Mouse (Mus musculus): ENCODE data around the gene Slco3a1. TPM values are rescaled to one million over a fixed set of nuclear protein-coding genes. Genes with fewer than 3 reads are reported as not detected.
"Not testable (repeated sequence)": the region's sequence is repeated elsewhere in the genome, so short reads cannot be mapped to it uniquely, and the experiment has no call there.

The Slco3a1 gene
- total RNA-seq, 4 experiments from 2014 or later = 47.2 to 64.9 (median 57.2) TPM

DNA sequence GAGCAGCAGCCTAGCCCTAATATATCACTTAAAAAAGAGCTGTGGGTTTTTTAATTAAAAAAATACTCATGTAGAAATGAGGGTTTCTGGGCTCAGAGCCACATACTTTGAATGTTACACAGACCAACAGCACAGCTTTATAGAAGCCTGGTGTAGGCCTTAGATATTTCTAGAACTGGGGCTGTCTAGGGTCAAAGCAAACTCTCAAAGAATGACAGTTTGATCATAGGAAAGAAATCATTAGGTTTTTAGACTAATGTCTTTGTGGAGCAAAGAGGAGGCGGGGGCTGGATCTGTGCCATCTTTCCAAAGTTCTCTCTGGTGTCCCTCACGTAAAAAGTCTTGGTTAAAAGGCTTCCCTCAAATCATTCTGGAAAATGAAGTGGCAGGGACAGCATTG, 121.6 kb downstream of the Slco3a1 start:
- no peak for DNase-seq (ENCODE audit: low spot score in 2 of 2)

DNA sequence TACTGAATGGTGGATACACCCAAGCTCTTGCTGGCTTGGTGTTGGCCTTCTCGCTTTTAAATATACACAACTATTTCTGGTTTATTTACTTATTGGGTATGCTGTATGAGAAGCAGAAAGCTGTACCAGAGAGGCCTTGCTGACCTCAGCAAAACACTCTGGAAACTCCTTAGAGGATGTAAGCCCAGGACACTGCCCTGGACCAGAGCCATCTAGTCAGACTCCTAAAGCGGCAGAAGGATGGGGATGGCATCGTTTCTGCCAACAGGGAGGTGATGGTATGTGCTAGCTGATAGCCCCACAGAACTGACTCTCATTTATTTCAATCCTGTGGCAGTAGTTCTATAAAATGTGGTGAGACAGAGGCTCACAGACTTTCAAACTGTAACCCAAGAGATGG, 125.3 kb downstream of the Slco3a1 start:
- DNase-seq (ENCODE audit: low spot score in 2 of 2) = no peak

DNA sequence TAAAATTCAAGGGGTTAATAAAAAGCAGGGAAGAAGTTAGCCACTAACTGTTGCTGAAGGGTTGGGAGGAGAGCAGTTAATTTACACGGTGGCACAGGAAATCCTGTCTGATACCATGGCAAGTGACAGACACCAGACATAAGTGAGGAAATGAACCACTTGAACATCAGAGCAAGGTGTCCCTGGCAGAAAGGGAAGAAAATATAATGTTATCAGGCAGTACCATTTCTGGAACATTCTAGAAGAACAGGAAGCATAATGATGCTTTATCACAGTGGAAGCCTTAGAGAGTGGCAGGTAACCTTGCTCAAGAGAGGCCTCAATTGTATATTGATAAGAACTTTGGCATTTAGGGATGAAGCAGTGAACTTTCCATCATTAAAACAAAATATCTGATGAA, 127.4 kb downstream of the Slco3a1 start:
- DNase-seq (ENCODE audit: low spot score in 2 of 2) = no peak

DNA sequence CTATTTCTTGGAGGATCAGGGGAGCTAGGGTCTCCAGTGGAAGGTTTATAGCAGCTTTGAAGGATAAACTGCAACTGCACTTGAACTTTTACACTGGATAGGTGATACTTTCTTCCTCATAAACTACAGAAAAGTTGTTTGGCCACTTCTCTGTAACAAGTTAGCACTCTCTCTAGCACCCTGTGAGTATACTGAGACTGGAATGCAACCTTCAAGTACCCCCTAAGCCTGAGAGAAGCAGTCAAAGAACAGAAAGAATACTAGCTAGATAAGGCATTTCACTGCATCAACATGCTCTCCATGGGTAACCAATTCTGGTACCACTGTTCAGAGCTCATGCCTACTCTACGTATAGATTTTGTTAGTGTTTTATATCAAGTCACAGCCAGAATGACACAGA, 128.6 kb downstream of the Slco3a1 start:
- no peak for DNase-seq (ENCODE audit: low spot score in 2 of 2)

DNA sequence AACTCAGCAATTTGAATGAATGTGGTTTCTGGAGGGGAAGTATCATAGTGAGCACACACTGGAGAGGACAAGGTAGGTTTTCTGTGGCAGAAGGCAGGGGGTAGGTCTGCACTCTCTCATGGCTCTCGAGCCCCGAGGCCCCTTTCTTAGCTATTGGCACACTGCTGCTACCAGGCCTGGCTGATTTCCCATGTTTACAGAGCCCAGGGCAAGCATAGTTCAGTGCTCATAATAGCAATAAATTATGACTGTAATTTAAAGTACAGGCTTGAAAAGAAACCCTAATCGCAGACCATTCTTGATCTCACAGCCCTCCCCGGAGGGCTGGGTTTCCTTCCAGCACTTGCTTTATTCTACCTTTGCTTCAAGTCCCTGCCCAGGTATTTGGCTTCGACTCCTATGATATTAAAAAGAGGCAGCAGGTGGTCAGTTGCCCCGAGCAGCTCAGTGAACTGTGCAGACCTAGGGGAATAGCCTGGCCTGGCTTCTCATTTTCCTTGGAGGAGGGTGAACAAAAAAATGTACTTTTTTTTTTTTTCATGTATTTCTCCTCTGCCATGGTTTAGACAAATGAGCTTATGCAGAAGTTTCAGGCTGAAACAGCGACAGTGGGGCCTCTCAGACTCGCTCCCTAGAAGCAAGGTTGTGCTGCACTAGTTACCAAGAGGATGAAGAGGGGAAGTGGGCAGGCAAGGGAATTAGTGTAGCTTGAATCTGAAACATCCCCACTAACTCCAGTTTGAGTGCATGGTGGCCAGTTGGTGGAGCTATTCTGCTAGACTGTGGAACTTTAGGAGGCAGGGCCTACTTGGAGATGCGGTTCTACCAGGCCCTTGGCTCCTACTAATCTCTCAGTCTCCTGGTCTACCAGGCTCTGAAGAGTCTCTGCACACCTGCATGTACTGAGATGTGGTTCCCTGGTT, 130.4 kb downstream of the Slco3a1 start:
- DNase-seq (ENCODE audit: low spot score in 2 of 2) = no peak

DNA sequence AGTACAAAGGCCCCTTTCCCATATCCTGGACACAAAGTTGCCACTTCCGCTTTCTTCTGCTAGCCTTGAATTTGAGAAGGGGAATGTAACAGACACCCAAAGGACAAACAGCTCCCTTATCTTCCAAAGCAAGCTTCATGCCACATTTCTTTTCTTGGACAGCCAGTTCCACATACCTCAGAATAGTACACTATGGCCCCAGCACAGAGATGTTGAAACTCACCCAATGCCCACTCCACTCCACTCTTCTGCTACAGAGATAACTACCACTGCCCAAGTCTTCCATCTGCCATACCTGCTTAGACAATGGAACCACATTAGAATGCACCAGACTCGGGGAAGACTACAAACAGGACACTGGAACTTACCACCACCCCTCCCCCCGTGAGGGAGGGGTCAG, 131.3 kb downstream of the Slco3a1 start:
- DNase-seq (ENCODE audit: low spot score in 2 of 2) = no peak

DNA sequence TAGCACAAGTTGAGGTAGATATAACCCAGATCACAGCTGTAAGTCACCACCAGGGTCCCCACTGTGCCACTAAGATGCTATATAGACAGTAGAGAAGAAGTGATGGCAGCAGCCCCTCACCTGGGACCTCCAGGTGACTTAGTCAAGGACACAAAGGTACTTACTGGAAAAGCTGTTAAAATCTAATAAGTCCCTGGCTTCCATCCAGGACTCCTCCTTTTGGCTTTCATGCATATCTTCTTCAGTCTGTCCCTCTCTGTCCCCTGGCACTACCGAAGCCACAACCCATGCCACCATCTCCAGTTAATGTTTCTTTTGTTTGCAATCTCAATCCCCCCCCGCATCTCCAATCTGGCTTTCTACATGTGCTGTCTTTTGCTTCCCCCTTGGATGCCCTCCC, 131.8 kb downstream of the Slco3a1 start:
- DNase-seq (ENCODE audit: low spot score in 2 of 2) = no peak

DNA sequence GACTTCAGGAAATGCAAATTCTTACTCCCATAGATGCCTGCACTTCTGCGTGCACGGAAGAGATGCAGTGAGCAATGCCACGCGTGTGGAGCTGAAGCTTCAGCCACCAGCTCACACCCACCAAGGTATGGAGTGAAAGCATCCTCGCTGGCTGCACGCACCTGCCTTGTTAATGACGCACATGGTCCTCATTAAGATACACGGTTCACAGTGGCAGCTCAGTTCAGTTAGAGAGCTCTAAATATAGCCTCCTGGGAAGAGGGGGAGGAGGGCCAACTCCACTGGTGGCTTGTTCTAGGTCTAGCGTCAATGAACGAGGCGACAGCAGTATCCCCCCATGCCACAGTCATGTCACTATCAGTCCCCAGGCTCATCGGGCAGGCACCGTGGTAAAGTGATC, 132.6 kb downstream of the Slco3a1 start:
- no peak for DNase-seq (ENCODE audit: low spot score in 2 of 2)

DNA sequence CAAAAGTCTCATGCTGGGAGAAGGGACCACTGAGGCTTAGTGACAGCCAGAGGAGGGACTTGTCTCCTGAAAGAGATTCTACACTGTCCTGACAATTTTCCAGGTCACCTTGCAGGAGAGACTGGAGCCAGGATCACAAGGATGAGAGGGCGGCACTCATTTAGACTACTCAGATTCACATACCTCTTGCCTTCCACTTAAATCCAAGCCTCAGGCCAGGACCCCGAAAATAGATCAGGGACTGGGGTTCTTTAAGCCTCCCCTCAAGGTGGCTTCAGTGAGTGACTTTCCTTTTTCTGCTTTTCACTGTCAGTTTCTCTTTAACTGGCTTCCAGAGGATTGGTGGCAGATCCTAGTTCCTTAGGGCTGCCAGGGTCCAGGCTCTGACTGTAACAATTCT, 133.0 kb downstream of the Slco3a1 start:
- no peak for DNase-seq (ENCODE audit: low spot score in 2 of 2)

DNA sequence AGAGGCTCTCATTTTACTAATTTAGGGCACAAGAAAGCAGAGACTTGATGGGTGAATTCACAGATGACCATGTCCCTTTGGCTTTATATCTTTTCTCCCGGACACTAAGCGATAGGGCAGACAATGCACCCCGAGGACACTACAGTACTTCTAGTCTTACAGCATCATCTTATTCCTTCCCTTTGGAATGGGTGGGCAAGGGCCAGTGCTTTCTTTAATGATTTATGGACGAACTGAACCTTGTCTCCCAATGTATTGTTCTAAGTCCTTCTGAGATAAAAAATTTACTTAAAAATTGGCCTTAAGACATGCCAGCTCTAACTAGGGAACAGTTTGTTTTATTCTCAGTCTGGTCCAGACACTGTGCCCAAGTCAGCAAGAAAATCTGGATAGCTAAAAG, 134.9 kb downstream of the Slco3a1 start:
- no peak for DNase-seq (ENCODE audit: low spot score in 2 of 2)

DNA sequence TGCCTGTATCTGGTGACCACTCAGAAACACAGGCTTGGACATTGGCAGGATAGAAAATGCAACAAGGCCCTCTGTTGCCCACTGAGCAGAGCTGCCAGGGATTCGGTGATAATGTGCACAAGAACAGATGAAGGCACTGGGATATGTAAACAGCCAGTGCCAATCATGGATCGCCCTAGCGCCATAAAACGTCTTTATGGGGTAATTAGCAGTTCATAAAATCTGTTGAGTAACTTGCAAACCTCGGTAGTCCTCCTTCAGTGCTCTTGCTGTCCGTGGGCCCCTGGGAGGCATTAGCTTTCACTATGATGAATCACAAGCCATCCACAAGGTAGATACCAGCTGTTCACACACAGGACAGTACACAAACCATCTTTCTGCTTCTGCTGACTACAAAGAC, 137.6 kb downstream of the Slco3a1 start:
- no peak for DNase-seq (ENCODE audit: low spot score in 2 of 2)

DNA sequence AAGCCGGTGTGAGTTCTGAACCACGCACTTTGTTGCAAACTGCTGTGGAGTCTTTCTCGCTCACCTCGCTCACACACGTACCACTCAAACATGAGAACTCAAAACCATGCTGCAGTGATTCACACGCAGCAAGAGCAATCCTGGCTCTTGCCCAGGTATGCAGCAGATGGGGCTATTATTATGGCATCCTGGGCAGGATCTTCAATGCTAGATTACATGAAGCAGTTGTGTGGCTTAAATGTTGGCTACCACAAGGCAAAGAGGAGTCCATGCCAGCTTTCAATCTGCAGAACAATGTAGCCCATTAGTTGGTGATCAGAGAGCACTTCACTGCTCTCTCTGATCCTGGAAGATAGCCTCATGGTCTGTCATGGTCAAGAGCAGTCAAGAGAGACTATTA, 139.3 kb downstream of the Slco3a1 start:
- peak in 1 of 2 experiments; percentile 28 for DNase-seq (ENCODE audit: low spot score in 2 of 2)

DNA sequence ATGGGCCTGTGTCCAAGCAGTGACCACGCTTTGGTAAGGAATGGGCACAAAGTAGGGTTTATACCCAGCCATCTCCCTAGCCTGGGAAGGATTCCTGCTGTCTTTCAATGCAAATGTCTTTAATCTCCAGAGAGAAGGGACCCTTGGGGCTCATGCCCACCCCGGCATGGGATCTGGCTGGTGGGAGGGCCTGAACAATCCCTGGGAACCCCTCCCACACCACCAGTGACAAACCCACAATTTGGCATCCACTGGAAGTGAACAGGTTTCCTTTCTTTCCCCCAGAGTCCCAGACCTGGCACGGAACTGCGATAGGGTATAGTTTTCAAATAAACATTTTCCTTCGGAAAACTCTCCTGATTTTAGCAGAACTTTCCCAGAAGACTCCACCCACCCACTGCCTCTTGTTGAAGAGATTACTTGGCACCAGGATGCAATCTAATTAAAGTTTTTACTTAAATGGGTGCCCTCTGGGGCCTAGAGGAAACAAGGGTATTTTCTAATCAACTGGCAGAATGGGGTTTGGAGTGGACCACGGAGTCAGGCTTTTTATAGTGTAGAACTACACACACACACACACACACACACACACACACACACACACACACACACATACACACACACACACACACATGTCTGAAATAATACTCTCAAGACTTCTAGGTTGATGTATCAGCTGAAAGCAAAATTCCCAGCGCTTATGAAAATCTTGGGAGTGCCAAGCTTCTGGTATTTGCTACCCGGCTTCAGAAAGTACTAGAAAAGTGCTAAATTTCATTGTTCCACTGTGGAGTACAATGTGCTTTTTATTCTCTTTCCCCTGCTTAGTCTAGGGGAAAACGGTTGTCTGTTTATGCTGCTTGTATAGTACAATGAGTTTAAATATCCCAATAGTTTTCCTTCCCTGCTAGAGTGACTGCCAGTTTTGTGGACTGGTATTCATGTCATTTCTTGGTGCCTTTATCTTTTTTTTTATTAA, 140.6 kb downstream of the Slco3a1 start:
- DNase-seq (ENCODE audit: low spot score in 2 of 2) = no peak

DNA sequence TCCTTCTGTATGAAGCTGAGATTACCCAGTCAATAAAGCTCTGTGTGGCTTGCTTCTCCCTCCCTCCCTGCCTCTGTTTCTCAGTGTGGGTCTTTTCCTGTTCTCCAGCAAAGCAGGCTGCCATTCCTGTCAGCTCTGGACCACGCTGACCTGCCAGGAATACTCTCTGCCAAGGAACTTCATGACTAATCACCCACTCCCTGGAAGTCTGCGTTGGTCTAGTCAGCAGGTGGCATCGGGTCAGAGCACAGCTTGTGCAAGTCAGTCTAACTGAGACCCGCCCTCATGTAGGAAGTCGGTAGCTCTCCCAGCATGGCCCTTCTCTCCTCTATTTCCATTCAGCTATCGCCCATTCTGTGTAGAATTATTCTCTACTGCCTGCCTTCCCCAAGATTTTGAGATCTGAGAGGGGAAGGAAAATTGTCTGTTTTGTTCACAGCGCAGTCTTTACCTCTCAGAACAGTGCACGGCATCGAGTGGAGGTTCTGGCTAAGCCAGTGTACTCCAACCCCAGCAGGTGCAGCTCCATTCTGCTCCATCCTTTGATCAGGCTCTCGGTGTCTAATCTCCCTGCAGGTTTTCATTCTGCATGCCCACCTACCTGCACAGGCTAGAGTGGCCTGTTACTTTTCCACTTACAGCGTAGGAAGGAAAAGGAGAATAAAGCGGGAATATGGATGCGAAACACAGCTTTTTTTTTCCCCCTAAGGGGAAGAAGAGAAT, 145.8 kb downstream of the Slco3a1 start:
- no peak for DNase-seq (ENCODE audit: low spot score in 2 of 2)

DNA sequence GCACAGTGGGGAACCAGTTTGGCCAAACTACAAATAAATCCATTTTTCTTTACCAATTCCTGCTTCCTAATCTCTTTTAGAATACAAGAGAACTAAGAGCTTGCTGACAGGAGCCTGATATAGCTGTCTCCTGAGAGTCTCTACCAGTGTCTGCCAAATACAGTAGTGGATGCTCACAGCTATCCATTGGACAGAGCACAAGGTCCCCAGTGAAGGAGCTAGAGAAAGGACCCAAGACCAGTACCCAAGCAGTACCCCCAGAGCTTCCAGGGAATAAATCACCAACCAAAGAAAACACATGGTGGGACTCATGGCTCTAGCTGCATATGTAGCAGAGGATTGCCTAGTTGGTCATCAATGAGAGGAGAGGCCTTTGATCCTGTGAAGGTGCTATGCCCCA, 146.7 kb downstream of the Slco3a1 start:
- not testable (repeated sequence) for DNase-seq (ENCODE audit: low spot score in 2 of 2)

DNA sequence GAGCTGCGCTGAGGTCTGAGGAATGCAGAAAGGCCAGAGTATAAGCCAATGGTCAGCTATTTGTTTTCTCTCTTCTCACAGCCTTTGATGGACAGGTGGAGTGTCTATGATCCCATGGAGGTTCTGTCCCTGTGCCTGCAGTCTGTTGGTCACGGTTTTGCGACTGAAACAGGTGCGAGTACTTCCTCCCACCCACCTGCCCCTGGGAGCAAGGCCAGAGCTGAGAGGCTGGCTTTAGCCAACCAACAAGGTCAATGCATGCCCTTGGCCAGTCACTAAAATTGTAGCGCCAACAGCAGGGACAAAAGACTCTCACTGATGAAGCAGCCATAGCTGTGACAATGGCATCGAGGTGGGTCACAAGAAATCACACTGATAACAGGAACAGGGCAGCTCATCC, 154.9 kb downstream of the Slco3a1 start:
- DNase-seq (ENCODE audit: low spot score in 2 of 2) = no peak

DNA sequence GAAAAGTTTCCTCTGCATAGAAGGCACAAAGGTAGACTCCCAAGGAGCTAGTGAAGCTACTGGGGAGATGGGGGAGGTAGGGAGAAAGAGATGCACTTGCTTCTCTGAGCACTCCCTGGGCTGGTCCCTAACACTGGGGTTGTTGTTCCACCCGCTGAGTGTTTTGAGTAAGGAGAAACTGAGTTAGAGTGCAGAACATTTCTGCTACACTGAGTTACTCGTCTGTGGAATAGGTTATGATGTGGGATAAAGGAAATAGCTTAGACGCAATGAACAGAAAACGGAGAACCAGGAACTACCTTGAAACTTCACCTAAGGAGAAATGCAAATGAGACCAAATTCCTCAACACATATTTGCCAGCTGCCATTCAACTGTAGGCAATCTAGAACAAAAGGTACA, 155.4 kb downstream of the Slco3a1 start:
- DNase-seq (ENCODE audit: low spot score in 2 of 2) = no peak

DNA sequence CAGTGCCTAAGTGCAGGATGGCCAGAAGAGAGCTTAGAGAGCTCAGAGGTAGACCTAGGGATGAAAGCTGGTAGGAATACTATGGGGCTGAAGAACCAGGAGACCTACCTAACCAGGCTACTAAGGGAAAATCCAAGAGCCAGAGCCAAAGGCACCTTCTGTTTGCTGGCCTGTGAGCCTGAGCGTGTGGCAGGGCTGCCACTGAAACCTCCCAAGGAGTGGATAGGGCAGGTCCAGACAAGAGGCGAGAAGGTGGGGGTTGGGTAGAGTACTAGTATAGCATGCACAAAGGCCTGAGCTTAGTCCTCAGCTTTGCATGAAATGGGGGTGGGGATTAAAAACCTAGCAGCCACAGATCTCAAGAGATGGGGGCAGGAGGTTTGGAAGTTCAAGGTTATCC, 156.3 kb downstream of the Slco3a1 start:
- no peak for DNase-seq (ENCODE audit: low spot score in 2 of 2)

DNA sequence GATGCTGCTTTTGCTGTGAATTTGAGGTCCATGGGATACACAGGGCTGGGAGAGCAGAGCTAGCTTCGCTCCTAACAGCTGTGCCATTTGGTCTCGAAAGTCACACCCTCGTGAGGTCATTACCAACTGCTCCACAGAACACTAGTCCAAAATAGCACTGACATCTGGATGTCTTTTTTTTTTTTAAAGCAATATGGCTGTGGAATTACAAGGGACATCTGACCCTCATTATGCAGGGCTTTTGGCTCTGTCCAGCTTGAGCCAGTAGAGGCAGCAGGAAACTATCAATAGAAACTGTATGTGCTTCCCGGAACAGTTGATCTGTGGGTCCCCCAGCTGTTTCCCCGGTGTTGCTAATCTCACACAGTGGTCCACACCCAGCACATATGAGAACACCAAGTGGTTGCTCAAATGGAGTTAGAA, 163.1 kb downstream of the Slco3a1 start:
- no peak for DNase-seq (ENCODE audit: low spot score in 2 of 2)

DNA sequence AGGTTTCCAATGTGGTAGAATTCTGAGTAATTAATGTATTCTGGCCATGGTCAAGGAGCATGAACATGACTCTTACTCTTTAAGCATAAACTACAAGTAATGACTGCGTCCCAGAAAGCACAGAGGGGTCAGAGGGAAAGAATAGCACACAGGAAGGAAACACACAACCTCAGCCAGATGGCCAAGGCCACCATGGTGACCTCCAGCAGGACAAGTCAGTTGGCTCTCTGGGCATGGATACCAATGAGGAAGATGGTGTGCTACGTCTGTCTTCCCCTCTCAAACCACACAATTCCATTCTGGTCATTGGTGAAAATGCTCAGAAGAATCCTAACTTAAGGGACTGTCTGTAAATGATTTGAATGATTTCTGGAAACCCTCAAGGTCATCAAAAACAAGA, 165.0 kb downstream of the Slco3a1 start:
- no peak for DNase-seq (ENCODE audit: low spot score in 2 of 2)

DNA sequence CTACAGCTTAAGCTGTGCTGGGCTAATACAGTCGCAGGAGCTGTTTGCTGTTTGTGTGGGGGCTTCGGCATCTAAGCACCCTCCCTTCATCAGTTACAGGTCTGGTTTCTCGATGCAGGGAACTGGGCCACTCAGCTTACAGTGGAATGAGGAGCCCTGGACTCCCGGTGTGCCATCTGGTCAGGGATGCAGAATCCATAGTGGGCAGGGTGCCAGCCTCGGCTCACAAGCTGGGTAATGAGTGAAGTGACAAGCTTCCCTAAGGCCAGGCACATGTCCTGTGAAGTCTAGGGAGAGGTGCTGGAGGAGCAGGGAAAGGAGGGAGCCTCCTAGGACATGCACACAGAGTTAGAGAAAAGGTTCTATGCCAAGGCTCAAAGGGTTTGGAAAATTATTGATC, 168.3 kb downstream of the Slco3a1 start:
- DNase-seq (ENCODE audit: low spot score in 2 of 2) = peak in 1 of 2 experiments; percentile 37

Data from layer of hippocampus, adult 8-10 months (tissue).